Mouse (Mus musculus) forebrain, postnatal 0 days (tissue): ENCODE measurements at regions not wholly inside any gene's neighbourhood (a gene's known extent, or its start where the extent isn't known, plus 50 kb on each side); places are given as distances from the start of the nearest gene placed in this dataset.

Source experiments
- ATAC-seq: fragments of 200-750 bp; cut with Nextera tagmentation; 2 replicates; pipeline ENCODE4 v1.8.0; 2017; ENCODE audit warnings: mild to moderate bottlenecking, moderate library complexity
- DNase-seq: peaks from one replicate; pipeline ENCODE4 v3.0.0-alpha.2; 2015
- H3K27ac ChIP-seq: fragments of 300-500 bp; sonication (generic); 2 replicates; pipeline ENCODE4 v1.5.1; 2014; ENCODE audit warnings: low read depth, mild to moderate bottlenecking, antibody characterized with exemption, low read length, moderate library complexity, mixed read lengths
- H3K27me3 ChIP-seq: fragments of 300-500 bp; sonication (generic); 2 replicates; pipeline ENCODE4 v1.6.1; 2014; ENCODE audit warnings: mild to moderate bottlenecking, low read length, mixed read lengths; ENCODE audit not compliant: insufficient read depth
- H3K36me3 ChIP-seq: fragments of 300-500 bp; sonication (generic); 2 replicates; pipeline ENCODE4 v1.6.1; 2014; ENCODE audit warnings: mild to moderate bottlenecking, moderate library complexity; ENCODE audit not compliant: insufficient read depth
- H3K4me1 ChIP-seq: fragments of 300-500 bp; sonication (generic); 2 replicates; pipeline ENCODE4 v1.6.1; 2014; ENCODE audit warnings: antibody characterized with exemption; ENCODE audit not compliant: insufficient read depth
- H3K4me2 ChIP-seq: fragments of 300-500 bp; sonication (generic); 2 replicates; pipeline ENCODE4 v1.6.1; 2014; ENCODE audit warnings: low read depth, mild to moderate bottlenecking, moderate library complexity
- H3K4me3 ChIP-seq: fragments of 300-500 bp; sonication (generic); 2 replicates; pipeline ENCODE4 v1.5.1; 2014; ENCODE audit warnings: low read depth, low read length, mixed read lengths
- H3K9ac ChIP-seq: fragments of 300-500 bp; sonication (generic); 2 replicates; pipeline ENCODE4 v1.6.1; 2014; ENCODE audit warnings: mild to moderate bottlenecking
- H3K9me3 ChIP-seq: fragments of 300-500 bp; sonication (generic); 2 replicates; pipeline ENCODE4 v1.6.1; 2016; ENCODE audit warnings: low read length
- CTCF ChIP-seq: sonication (generic); IDR thresholded peaks from 2 replicates; pipeline ENCODE4 v1.5.1; 2016; ENCODE audit warnings: antibody characterized with exemption, control low read depth, low read depth
- WGBS: fragments of 180-500 bp; shearing (Covaris S2); extraction: QIAGEN DNeasy Blood & Tissue Kit; methylation state at CpG from one replicate; pipeline ENCODE4 v1.1.7; 2014; 5-methylcytosine and 5-hydroxymethylcytosine counted together

- ATAC-seq (no peak; the same call in 1 of the 2 replicates), DNase-seq (peak; percentile 48)
- Histone ChIP-seq H3K9ac (no peak overlapping the region), H3K9me3 (no peaks in the 10 kb centered on the region), H3K4me1 (peaks cover 6% of the 10 kb centered on the region; the same call in 1 of the 2 replicates), H3K27ac (no peak overlapping the region), H3K36me3 (no peaks in the 10 kb centered on the region), H3K4me2 (no peak overlapping the region), H3K4me3 (no peak overlapping the region), H3K27me3 (no peaks in the 10 kb centered on the region)
- no peak for TF ChIP-seq CTCF
- WGBS, result 37% methylated on average over 3 of the region's 3 CpGs
Measured at GRCm38 (mm10) chr4:54370909-54371308, 545.1 kb downstream of the Tmem38b start.

GRCm38 (mm10) chr4:54371418-54371957 lies 545.6 kb downstream of the Tmem38b start:
- no peak for TF ChIP-seq CTCF
- H3K4me1 ChIP-seq, result peaks cover 6% of the 10 kb centered on the region; the same call in 1 of the 2 replicates
- peak; percentile 14; the same call in 1 of the 2 replicates for ATAC-seq
- H3K9me3 ChIP-seq, result no peaks in the 10 kb centered on the region
- H3K9ac ChIP-seq, result no peak overlapping the region
- no peaks in the 10 kb centered on the region for H3K27me3 ChIP-seq
- no peak overlapping the region for H3K4me3 ChIP-seq
- no peak overlapping the region for H3K27ac ChIP-seq
- no peak for DNase-seq
- no peaks in the 10 kb centered on the region for H3K36me3 ChIP-seq
- 12% methylated on average over 7 of the region's 7 CpGs for WGBS
- no peak overlapping the region for H3K4me2 ChIP-seq

GRCm38 (mm10) chr4:54373606-54374005 lies 547.8 kb downstream of the Tmem38b start:
- no peak overlapping the region for H3K4me2 ChIP-seq
- H3K36me3 ChIP-seq, result no peaks in the 10 kb centered on the region
- ATAC-seq (no peak), DNase-seq (no peak)
- no peak overlapping the region for H3K4me3 ChIP-seq
- H3K27ac ChIP-seq, result no peak overlapping the region
- 22% methylated on average over 2 of the region's 2 CpGs for WGBS
- H3K27me3 ChIP-seq, result no peaks in the 10 kb centered on the region
- no peak for TF ChIP-seq CTCF
- H3K9ac ChIP-seq, result no peak overlapping the region
- H3K4me1 ChIP-seq, result peaks cover 6% of the 10 kb centered on the region; the same call in 1 of the 2 replicates
- no peaks in the 10 kb centered on the region for H3K9me3 ChIP-seq

- no peaks in the 10 kb centered on the region for H3K36me3 ChIP-seq
- TF ChIP-seq CTCF, result no peak
- no peak overlapping the region for H3K4me2 ChIP-seq
- H3K4me1 ChIP-seq, result peaks cover 6% of the 10 kb centered on the region; the same call in 1 of the 2 replicates
- H3K9ac ChIP-seq, result no peak overlapping the region
- H3K9me3 ChIP-seq, result no peaks in the 10 kb centered on the region
- no peak for DNase-seq
- no peak for ATAC-seq
- no peaks in the 10 kb centered on the region for H3K27me3 ChIP-seq
- no peak overlapping the region for H3K27ac ChIP-seq
- WGBS, result 33% methylated on average over 5 of the region's 5 CpGs
- no peak overlapping the region for H3K4me3 ChIP-seq
Measured at GRCm38 (mm10) chr4:54374457-54374856, 548.6 kb downstream of the Tmem38b start.

GRCm38 (mm10) chr4:54387460-54387859 lies 557.4 kb upstream of the Zfp462 start:
- Histone ChIP-seq H3K4me3 (no peak overlapping the region), H3K9ac (no peak overlapping the region), H3K27me3 (no peaks in the 10 kb centered on the region), H3K27ac (no peak overlapping the region), H3K4me2 (no peak overlapping the region), H3K4me1 (no peaks in the 10 kb centered on the region), H3K36me3 (no peaks in the 10 kb centered on the region), H3K9me3 (no peaks in the 10 kb centered on the region)
- no peak for ATAC-seq
- TF ChIP-seq CTCF, result no peak
- no peak for DNase-seq
- WGBS, result 36% methylated on average over 6 of the region's 6 CpGs

DNA sequence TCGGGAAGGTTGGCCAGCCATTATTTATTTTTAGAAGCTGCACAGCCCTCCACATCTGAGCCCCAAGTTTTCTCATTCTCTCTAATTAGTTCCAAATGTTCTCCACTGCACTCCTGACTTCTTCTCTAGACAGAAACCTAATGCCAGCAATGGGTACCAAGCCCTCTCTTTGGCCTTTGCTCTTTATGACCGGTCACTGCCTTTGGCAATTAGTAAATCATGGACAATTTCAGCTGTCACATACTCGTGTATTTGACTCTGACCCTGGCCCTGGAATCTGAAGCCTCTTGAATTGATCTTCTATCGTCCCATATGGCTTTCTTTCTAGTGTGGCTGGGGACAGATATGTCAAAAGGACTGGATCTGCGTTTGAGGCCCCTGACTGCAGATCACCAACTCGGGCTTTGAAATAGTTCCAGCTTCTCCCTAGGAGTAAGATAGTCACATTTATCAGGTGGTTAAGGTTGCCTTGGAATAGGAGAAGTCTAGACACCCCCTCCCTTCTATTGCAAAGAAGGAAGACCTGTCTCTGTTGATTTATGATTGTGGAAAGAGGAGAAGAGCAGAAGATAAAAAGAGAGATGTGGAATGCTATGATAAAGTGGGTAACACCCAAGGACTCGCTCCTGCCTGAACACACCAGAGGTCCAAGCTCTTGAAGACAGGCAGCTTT lies 553.2 kb upstream of the Zfp462 start:
- H3K4me2 ChIP-seq, result no peak overlapping the region
- H3K9ac ChIP-seq, result no peak overlapping the region
- no peak overlapping the region for H3K27ac ChIP-seq
- H3K36me3 ChIP-seq, result no peaks in the 10 kb centered on the region
- 86% methylated on average over 7 of the region's 7 CpGs for WGBS
- no peaks in the 10 kb centered on the region for H3K9me3 ChIP-seq
- H3K27me3 ChIP-seq, result no peaks in the 10 kb centered on the region
- no peaks in the 10 kb centered on the region for H3K4me1 ChIP-seq
- no peak for DNase-seq
- no peak for ATAC-seq
- no peak for TF ChIP-seq CTCF
- no peak overlapping the region for H3K4me3 ChIP-seq

DNA sequence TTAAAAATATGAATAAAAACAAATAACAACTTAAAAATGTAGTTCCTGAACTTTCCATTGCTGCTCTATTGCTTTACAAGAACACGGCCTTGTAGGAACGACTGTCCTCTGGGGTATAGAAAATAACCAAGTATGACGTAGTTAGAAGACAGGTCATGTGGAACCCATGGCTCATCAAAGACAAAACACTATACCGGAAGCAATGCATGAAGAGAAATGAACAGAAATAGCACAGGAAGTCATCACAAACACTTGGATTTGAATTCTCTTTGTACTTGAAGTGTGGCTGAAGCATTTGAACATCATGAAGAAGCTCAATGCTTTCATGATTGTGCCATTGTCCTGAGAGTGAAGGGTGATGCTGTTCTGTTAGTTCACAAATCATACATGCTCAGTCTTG lies 538.7 kb upstream of the Zfp462 start:
- no peaks in the 10 kb centered on the region for H3K9me3 ChIP-seq
- H3K36me3 ChIP-seq, result no peaks in the 10 kb centered on the region
- no peak for TF ChIP-seq CTCF
- H3K27me3 ChIP-seq, result no peaks in the 10 kb centered on the region
- no peak overlapping the region for H3K4me3 ChIP-seq
- H3K4me2 ChIP-seq, result no peak overlapping the region
- H3K27ac ChIP-seq, result no peak overlapping the region
- no peak overlapping the region for H3K9ac ChIP-seq
- 91% methylated on average over 4 of the region's 4 CpGs for WGBS
- ATAC-seq, result no peak
- H3K4me1 ChIP-seq, result no peaks in the 10 kb centered on the region
- DNase-seq, result no peak
